Mouse (Mus musculus) midbrain, embryonic 12.5 days (tissue): Measurements from ENCODE around the gene Cd69. TPM values are rescaled to one million over a fixed set of nuclear protein-coding genes. Genes with fewer than 3 reads are reported as not detected.

Source experiments
- ATAC-seq: fragments of 200-750 bp; cut with Nextera tagmentation; 2 replicates; pipeline ENCODE4 v1.8.0; 2017; ENCODE audit warnings: low read depth, moderate TSS enrichment, moderate library complexity; ENCODE audit not compliant: low FRiP score
- H3K27ac ChIP-seq: fragments of 300-500 bp; sonication (generic); replicated peaks from 2 replicates; pipeline ENCODE4 v1.5.1; 2016; ENCODE audit warnings: mild to moderate bottlenecking
- H3K27me3 ChIP-seq: fragments of 300-500 bp; sonication (generic); 2 replicates; pipeline ENCODE4 v1.6.1; 2016; ENCODE audit warnings: mild to moderate bottlenecking
- H3K36me3 ChIP-seq: fragments of 300-500 bp; sonication (generic); 2 replicates; pipeline ENCODE4 v1.6.1; 2016
- H3K4me1 ChIP-seq: fragments of 300-500 bp; sonication (generic); 2 replicates; pipeline ENCODE4 v1.6.1; 2016
- H3K4me2 ChIP-seq: fragments of 300-500 bp; sonication (generic); replicated peaks from 2 replicates; pipeline ENCODE4 v1.6.1; 2016; ENCODE audit warnings: mild to moderate bottlenecking, moderate library complexity
- H3K4me3 ChIP-seq: fragments of 300-500 bp; sonication (generic); 2 replicates; pipeline ENCODE4 v1.5.1; 2016; ENCODE audit warnings: mild to moderate bottlenecking
- H3K9ac ChIP-seq: fragments of 300-500 bp; sonication (generic); replicated peaks from 2 replicates; pipeline ENCODE4 v1.6.1; 2016; ENCODE audit warnings: mild to moderate bottlenecking, moderate library complexity
- H3K9me3 ChIP-seq: fragments of 300-500 bp; sonication (generic); 2 replicates; pipeline ENCODE4 v1.6.1; 2016; ENCODE audit warnings: mild to moderate bottlenecking
- WGBS: fragments of 180-500 bp; shearing (Covaris S2); methylation state at CpG from one replicate; pipeline ENCODE4 v1.1.7; 2016; 5-methylcytosine and 5-hydroxymethylcytosine counted together
- polyA plus RNA-seq: library from polyadenylated mRNA; unstranded; fragments of >200 nt; fragmentation: Nextera tagmentation; extraction: Ambion mirVana; gene quantifications from 2 replicates; pipeline ENCODE4 v1.2.1, GENCODE M21; 2016

Cd69 gene
- polyA plus RNA-seq, 1 experiment from 2014 or later = not detected

GRCm38 (mm10) chr6:129218191-129218696, 57.0 kb downstream of the Cd69 start:
- Histone ChIP-seq H3K4me2 (no peak overlapping the region), H3K27me3 (no peaks in the 10 kb centered on the region), H3K27ac (no peak overlapping the region), H3K9me3 (no peaks in the 10 kb centered on the region), H3K4me3 (no peak overlapping the region), H3K9ac (no peak overlapping the region), H3K4me1 (no peaks in the 10 kb centered on the region), H3K36me3 (no peaks in the 10 kb centered on the region)
- no peak for ATAC-seq
- WGBS = 87% methylated on average over 5 of the region's 5 CpGs

Other genes starting within 250 kb of the Cd69 start
- not detected in 2 replicates for gene Klrb1f, start 229.5 kb downstream of the Cd69 start, polyA plus RNA-seq
- not detected in 2 replicates for gene Clec2e, start 174.5 kb downstream of the Cd69 start, polyA plus RNA-seq
- gene Clec2d, start 94.8 kb downstream of the Cd69 start, polyA plus RNA-seq = 0.14 TPM in 1 of 2 replicates, not detected in the other
- gene 4922502D21Rik, start 56.4 kb upstream of the Cd69 start, polyA plus RNA-seq = not detected in 2 replicates
- 0.14 and 0.21 TPM in 2 replicates for gene Clec12a, start 67.3 kb upstream of the Cd69 start, polyA plus RNA-seq
- not detected in 2 replicates for gene Clec12b, start 110.4 kb upstream of the Cd69 start, polyA plus RNA-seq
- gene Clec1b, start 121.9 kb upstream of the Cd69 start, polyA plus RNA-seq = 7.1 and 9.0 TPM in 2 replicates
- 0.17 and 0.22 TPM in 2 replicates for gene Clec9a, start 133.4 kb upstream of the Cd69 start, polyA plus RNA-seq
- 0.86 and 1.3 TPM in 2 replicates for gene Clec1a, start 176.6 kb upstream of the Cd69 start, polyA plus RNA-seq
- gene Olr1, start 231.7 kb upstream of the Cd69 start, polyA plus RNA-seq = 0.06 and 0.07 TPM in 2 replicates
- not detected in 2 replicates for gene Tmem52b, start 237.1 kb upstream of the Cd69 start, polyA plus RNA-seq